Mouse (Mus musculus) gastrocnemius, postnatal 10 days (tissue): Measurements from ENCODE around the gene Sdr42e1. TPM values are rescaled to one million over a fixed set of nuclear protein-coding genes. Genes with fewer than 3 reads are reported as not detected.

Experiments
- DNase-seq: peaks from one replicate; pipeline ENCODE4 v3.0.0; 2021; ENCODE audit warnings: mixed read lengths
- total RNA-seq, 2 experiments: library from RNA; stranded (reverse); gene quantifications; 2 replicates each; pipeline ENCODE4 v1.2.3; 2021

The Sdr42e1 gene
- total RNA-seq, 2 experiments from 2014 or later: 0.41 to 0.52 TPM

GRCm38 (mm10) chr8:117660358-117661031 is 13.0 kb downstream of the Sdr42e1 start:
- no peak for DNase-seq

GRCm38 (mm10) chr8:117658990-117659389 is 14.5 kb downstream of the Sdr42e1 start:
- no peak for DNase-seq

- no peak for DNase-seq
Measured at GRCm38 (mm10) chr8:117652318-117652717, 21.2 kb downstream of the Sdr42e1 start.

- no peak for DNase-seq
Measured at GRCm38 (mm10) chr8:117646440-117646839, 27.0 kb downstream of the Sdr42e1 start.

- DNase-seq: peak; percentile 41
Measured at GRCm38 (mm10) chr8:117646020-117646419, 27.5 kb downstream of the Sdr42e1 start.

GRCm38 (mm10) chr8:117645486-117645885 is 28.0 kb downstream of the Sdr42e1 start:
- DNase-seq: no peak

GRCm38 (mm10) chr8:117639631-117640030 is 33.9 kb downstream of the Sdr42e1 start:
- no peak for DNase-seq

- DNase-seq: no peak
Measured at GRCm38 (mm10) chr8:117637462-117637861, 36.0 kb downstream of the Sdr42e1 start.

GRCm38 (mm10) chr8:117634406-117634805 is 39.1 kb downstream of the Sdr42e1 start:
- no peak for DNase-seq

- DNase-seq: no peak
Measured at GRCm38 (mm10) chr8:117632532-117632931, 41.0 kb downstream of the Sdr42e1 start.

- no peak for DNase-seq
Measured at GRCm38 (mm10) chr8:117627096-117627495, 46.4 kb downstream of the Sdr42e1 start.

GRCm38 (mm10) chr8:117626040-117626838 is 47.2 kb downstream of the Sdr42e1 start:
- peak; percentile 31 for DNase-seq

- no peak for DNase-seq
Measured at GRCm38 (mm10) chr8:117612861-117613260, 60.6 kb downstream of the Sdr42e1 start.

Other genes with a start within 250 kb of the Sdr42e1 start
- 1 to 10 TPM; 1.0 to 2.6 TPM for gene Plcg2, start 175.4 kb downstream of the Sdr42e1 start, total RNA-seq
- under 1 TPM in 1 of 2 experiments, not detected in 1; 0.20 TPM for gene Hsd17b2, start 28.2 kb upstream of the Sdr42e1 start, total RNA-seq
- gene Mphosph6, start 128.3 kb upstream of the Sdr42e1 start, total RNA-seq: 10 to 100 TPM; 13.6 to 17.5 TPM